Mouse (Mus musculus): ENCODE measurements at regions not wholly inside any gene's neighbourhood (a gene's known extent, or its start where the extent isn't known, plus 50 kb on each side); places are given as distances from the start of the nearest gene placed in this dataset.

- no peak for TF ChIP-seq POLR2A (IDR thresholded peaks at IDR 0.05; ENCODE audit: borderline replicate concordance, low read depth, low read length)
- TF ChIP-seq CTCF (IDR thresholded peaks at IDR 0.05; ENCODE audit: low read depth, low read length): no peak
Measured at GRCm38 (mm10) chr7:72601933-72602332, 295.5 kb upstream of the Mctp2 start.
